Mouse (Mus musculus) neural tube, embryonic 15.5 days (tissue): ENCODE measurements around the gene Adck2. TPM values are rescaled to one million over a fixed set of nuclear protein-coding genes. Genes with fewer than 3 reads are reported as not detected.

Experiments used
- ATAC-seq: fragments of 200-750 bp; cut with Nextera tagmentation; 2 replicates; pipeline ENCODE4 v1.8.0; 2017; ENCODE audit warnings: mild to moderate bottlenecking, moderate TSS enrichment, moderate library complexity; ENCODE audit not compliant: low FRiP score
- H3K27ac ChIP-seq: fragments of 300-500 bp; sonication (generic); replicated peaks from 2 replicates; pipeline ENCODE4 v1.5.1; 2015; ENCODE audit warnings: mild to moderate bottlenecking, inconsistent platforms
- H3K27me3 ChIP-seq: fragments of 300-500 bp; sonication (generic); replicated peaks from 2 replicates; pipeline ENCODE4 v1.6.1; 2015; ENCODE audit warnings: inconsistent platforms
- H3K36me3 ChIP-seq: fragments of 300-500 bp; sonication (generic); 2 replicates; pipeline ENCODE4 v1.6.1; 2015; ENCODE audit warnings: inconsistent platforms
- H3K4me1 ChIP-seq: fragments of 300-500 bp; sonication (generic); 2 replicates; pipeline ENCODE4 v1.6.1; 2015; ENCODE audit warnings: inconsistent platforms
- H3K4me2 ChIP-seq: fragments of 300-500 bp; sonication (generic); 2 replicates; pipeline ENCODE4 v1.6.1; 2015; ENCODE audit warnings: inconsistent platforms, mild to moderate bottlenecking, moderate library complexity
- H3K4me3 ChIP-seq: fragments of 300-500 bp; sonication (generic); replicated peaks from 2 replicates; pipeline ENCODE4 v1.5.1; 2015; ENCODE audit warnings: mild to moderate bottlenecking, inconsistent platforms
- H3K9ac ChIP-seq: fragments of 300-500 bp; sonication (generic); replicated peaks from 2 replicates; pipeline ENCODE4 v1.6.1; 2015; ENCODE audit warnings: mild to moderate bottlenecking, inconsistent platforms
- H3K9me3 ChIP-seq: fragments of 300-500 bp; sonication (generic); replicated peaks from 2 replicates; pipeline ENCODE4 v1.6.1; 2016; ENCODE audit warnings: inconsistent platforms
- WGBS: fragments of 180-500 bp; shearing (Covaris S2); methylation state at CpG from one replicate; pipeline ENCODE4 v1.1.7; 2015; ENCODE audit warnings: mixed read lengths; 5-methylcytosine and 5-hydroxymethylcytosine counted together
- polyA plus RNA-seq: library from polyadenylated mRNA; unstranded; fragments of >200 nt; fragmentation: Nextera tagmentation; extraction: Ambion mirVana; gene quantifications from 2 replicates; pipeline ENCODE4 v1.2.1, GENCODE M21; 2015

Adck2 gene
- polyA plus RNA-seq, result 44.8 and 45.3 TPM in 2 replicates

DNA sequence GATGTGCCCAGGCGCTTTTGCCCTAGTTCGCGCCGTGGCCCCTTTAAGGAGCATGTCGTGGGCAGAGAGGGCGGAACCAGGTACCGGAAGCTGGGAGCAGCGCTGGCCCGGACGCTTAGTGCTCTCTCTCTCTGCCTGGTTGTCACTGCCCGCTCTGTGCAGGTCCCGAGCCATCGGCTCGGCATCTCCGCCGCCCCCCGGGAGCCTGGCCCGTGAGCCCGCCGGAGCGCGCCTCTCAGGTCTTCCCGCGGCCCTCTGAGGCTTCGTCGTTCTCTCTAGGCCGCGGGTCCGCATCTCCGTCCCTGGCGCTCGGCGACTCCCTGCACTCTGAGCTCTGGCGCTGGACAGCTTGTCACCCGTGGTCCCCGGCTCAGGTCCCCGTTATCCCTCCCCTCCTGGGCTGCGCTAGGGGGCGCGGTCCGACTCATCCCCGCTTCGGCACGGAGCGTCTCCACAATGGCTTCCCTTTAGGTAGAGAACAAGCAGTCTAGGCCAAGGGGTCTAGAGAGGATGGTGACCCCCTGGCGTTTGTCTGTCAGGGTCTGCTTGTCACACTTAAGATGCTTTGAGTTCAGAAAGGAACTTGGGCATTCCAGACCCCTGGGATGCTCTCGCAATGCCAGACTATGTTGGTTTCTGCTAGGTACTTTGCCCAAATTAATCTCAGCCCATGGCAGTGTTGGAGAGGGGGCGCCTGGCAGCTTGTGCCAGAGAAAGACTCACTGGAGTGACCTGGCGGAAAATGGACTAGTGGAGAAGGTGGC lies at the start of gene Adck2:
Gene Adck2 (plus strand): TSS at position 83 of the 764 bp plus-strand sequence.
- peak within 1 kb of the TSS; percentile 93 for H3K27ac ChIP-seq
- peak within 1 kb of the TSS; percentile 81 for H3K9ac ChIP-seq
- peaks cover 17% of the 10 kb centered on the region for H3K36me3 ChIP-seq
- WGBS, result under 1% methylated on average over 49 of the region's 49 CpGs
- peaks cover 16% of the 10 kb centered on the region for H3K4me1 ChIP-seq
- no peaks in the 10 kb centered on the region for H3K27me3 ChIP-seq
- H3K4me3 ChIP-seq, result peak within 1 kb of the TSS; percentile 88
- peak; percentile 96 for ATAC-seq
- H3K4me2 ChIP-seq, result peak within 1 kb of the TSS; percentile 86
- no peaks in the 10 kb centered on the region for H3K9me3 ChIP-seq

DNA sequence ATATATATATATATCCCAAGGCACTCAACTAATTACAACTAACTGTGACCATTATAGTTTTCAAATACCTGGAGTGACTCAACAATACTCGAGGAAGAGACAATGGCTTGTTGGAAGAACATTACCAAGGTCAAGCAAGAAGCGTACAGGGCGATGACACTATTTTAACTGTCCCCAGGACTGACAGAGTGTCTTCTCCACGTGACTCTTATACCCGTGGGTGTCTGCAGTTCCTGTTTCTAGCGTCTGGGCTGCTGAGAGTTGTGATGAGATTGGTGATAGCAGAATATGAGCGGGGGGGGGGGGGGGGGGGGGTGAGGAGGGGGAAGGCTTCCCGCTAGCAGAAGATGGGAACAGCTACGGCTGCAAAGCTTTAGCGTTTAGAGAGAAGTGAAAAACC lies 46.9 kb upstream of the Adck2 start:
- Histone ChIP-seq H3K36me3 (peaks cover 16% of the 10 kb centered on the region), H3K27me3 (no peaks in the 10 kb centered on the region), H3K4me3 (no peak overlapping the region), H3K4me1 (peaks cover 26% of the 10 kb centered on the region), H3K4me2 (no peak overlapping the region), H3K27ac (peak overlapping the region; percentile 81; the same call in 1 of the 2 replicates), H3K9me3 (no peaks in the 10 kb centered on the region), H3K9ac (no peak overlapping the region)
- WGBS, result 72% methylated on average over 9 of the region's 10 CpGs
- no peak for ATAC-seq

GRCm38 (mm10) chr6:39527337-39527784 lies 46.3 kb upstream of the Adck2 start:
- H3K9ac ChIP-seq, result no peak overlapping the region
- no peak overlapping the region for H3K4me2 ChIP-seq
- H3K27me3 ChIP-seq, result no peaks in the 10 kb centered on the region
- ATAC-seq, result no peak
- WGBS, result 80% methylated on average over 7 of the region's 7 CpGs
- H3K4me3 ChIP-seq, result no peak overlapping the region
- H3K36me3 ChIP-seq, result peaks cover 10% of the 10 kb centered on the region
- H3K27ac ChIP-seq, result peak overlapping the region; percentile 81
- H3K4me1 ChIP-seq, result peaks cover 26% of the 10 kb centered on the region
- no peaks in the 10 kb centered on the region for H3K9me3 ChIP-seq

- Histone ChIP-seq H3K27ac (peak overlapping the region; percentile 81), H3K4me2 (0 out of 2 replicates have a peak overlapping the region, but pooled peaks have one; percentile 1), H3K9me3 (no peaks in the 10 kb centered on the region), H3K27me3 (no peaks in the 10 kb centered on the region), H3K36me3 (peaks cover 6% of the 10 kb centered on the region; the same call in 1 of the 2 replicates), H3K9ac (no peak overlapping the region), H3K4me1 (peaks cover 26% of the 10 kb centered on the region), H3K4me3 (no peak overlapping the region)
- peak; percentile 46; the same call in 1 of the 2 replicates for ATAC-seq
- 27% methylated on average over 4 of the region's 4 CpGs for WGBS
Observed at GRCm38 (mm10) chr6:39527811-39528210, 45.9 kb upstream of the Adck2 start.

GRCm38 (mm10) chr6:39528671-39529535 lies 44.8 kb upstream of the Adck2 start:
- Histone ChIP-seq H3K4me3 (no peak overlapping the region), H3K4me1 (peaks cover 26% of the 10 kb centered on the region), H3K27ac (peak overlapping the region; percentile 81), H3K9ac (no peak overlapping the region), H3K36me3 (no peaks in the 10 kb centered on the region; the same call in 1 of the 2 replicates), H3K9me3 (no peaks in the 10 kb centered on the region), H3K27me3 (no peaks in the 10 kb centered on the region), H3K4me2 (peak overlapping the region; percentile 30; the same call in 1 of the 2 replicates)
- peak; percentile 87 for ATAC-seq
- 35% methylated on average over 12 of the region's 12 CpGs for WGBS

DNA sequence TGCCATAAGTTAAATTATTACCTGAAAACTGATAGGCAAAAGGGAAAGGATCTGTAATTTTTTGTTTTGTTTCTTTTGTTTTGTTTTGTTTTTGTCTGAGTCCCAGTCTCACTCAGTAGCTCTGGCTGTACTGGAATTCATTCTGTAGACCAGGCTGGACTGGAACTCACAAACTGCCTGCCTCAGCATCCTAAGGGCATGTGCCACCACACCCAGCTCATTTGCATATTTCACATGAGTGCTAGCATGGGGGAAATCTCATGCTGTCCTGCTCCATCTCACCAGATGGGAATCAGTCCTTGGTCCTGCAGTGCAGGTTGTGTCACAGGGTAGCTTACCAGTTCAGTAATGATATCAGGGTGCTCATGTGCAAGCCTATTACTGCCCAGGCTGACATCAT lies 38.7 kb upstream of the Adck2 start:
- no peak overlapping the region for H3K4me3 ChIP-seq
- H3K4me1 ChIP-seq, result peaks cover 19% of the 10 kb centered on the region
- no peak overlapping the region for H3K9ac ChIP-seq
- H3K4me2 ChIP-seq, result no peak overlapping the region
- H3K36me3 ChIP-seq, result no peaks in the 10 kb centered on the region
- H3K9me3 ChIP-seq, result no peaks in the 10 kb centered on the region
- no peaks in the 10 kb centered on the region for H3K27me3 ChIP-seq
- no peak for ATAC-seq
- H3K27ac ChIP-seq, result no peak overlapping the region

GRCm38 (mm10) chr6:39536621-39537020 lies 37.1 kb upstream of the Adck2 start:
- Histone ChIP-seq H3K9ac (no peak overlapping the region), H3K36me3 (no peaks in the 10 kb centered on the region), H3K27ac (no peak overlapping the region), H3K4me1 (peaks cover 28% of the 10 kb centered on the region), H3K4me2 (no peak overlapping the region), H3K4me3 (no peak overlapping the region), H3K27me3 (no peaks in the 10 kb centered on the region), H3K9me3 (no peaks in the 10 kb centered on the region)
- no peak for ATAC-seq
- 70% methylated on average over 1 of the region's 1 CpGs for WGBS

GRCm38 (mm10) chr6:39537276-39537675 lies 36.4 kb upstream of the Adck2 start:
- no peak overlapping the region for H3K27ac ChIP-seq
- ATAC-seq, result no peak
- no peaks in the 10 kb centered on the region for H3K9me3 ChIP-seq
- peaks cover 29% of the 10 kb centered on the region for H3K4me1 ChIP-seq
- no peak overlapping the region for H3K9ac ChIP-seq
- H3K36me3 ChIP-seq, result no peaks in the 10 kb centered on the region
- WGBS, result 93% methylated on average over 5 of the region's 5 CpGs
- no peak overlapping the region for H3K4me2 ChIP-seq
- no peak overlapping the region for H3K4me3 ChIP-seq
- no peaks in the 10 kb centered on the region for H3K27me3 ChIP-seq

DNA sequence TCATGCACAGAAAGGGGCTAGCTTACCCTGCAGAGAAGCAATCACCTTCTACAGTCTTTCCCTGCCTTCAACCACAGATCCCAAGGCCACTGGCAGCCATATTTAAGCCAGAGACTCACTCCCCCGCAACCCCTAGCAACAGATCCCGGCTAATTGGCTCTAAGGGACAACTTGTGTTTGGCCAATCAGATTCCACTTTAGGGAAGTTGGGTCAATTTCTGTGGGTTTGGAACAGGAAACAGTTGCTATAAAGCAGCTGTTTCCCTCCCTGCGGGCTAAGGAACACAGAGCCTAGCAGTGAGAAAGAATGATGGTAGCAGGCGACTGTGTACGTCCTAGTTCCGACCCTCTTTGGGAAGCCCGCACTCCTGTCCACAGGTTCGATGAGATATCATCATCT lies 35.4 kb upstream of the Adck2 start:
- Histone ChIP-seq H3K4me2 (no peak overlapping the region), H3K4me1 (peaks cover 38% of the 10 kb centered on the region), H3K27ac (no peak overlapping the region), H3K36me3 (no peaks in the 10 kb centered on the region), H3K27me3 (no peaks in the 10 kb centered on the region), H3K9me3 (no peaks in the 10 kb centered on the region), H3K9ac (no peak overlapping the region), H3K4me3 (no peak overlapping the region)
- no peak for ATAC-seq
- WGBS, result 69% methylated on average over 8 of the region's 8 CpGs

GRCm38 (mm10) chr6:39539679-39540155 lies 34.0 kb upstream of the Adck2 start:
- no peaks in the 10 kb centered on the region for H3K27me3 ChIP-seq
- no peaks in the 10 kb centered on the region for H3K9me3 ChIP-seq
- peak overlapping the region; percentile 44 for H3K4me2 ChIP-seq
- H3K27ac ChIP-seq, result peak overlapping the region; percentile 72
- ATAC-seq, result peak; percentile 46
- no peaks in the 10 kb centered on the region for H3K36me3 ChIP-seq
- H3K4me3 ChIP-seq, result no peak overlapping the region
- peaks cover 53% of the 10 kb centered on the region for H3K4me1 ChIP-seq
- WGBS, result 13% methylated on average over 7 of the region's 7 CpGs
- no peak overlapping the region for H3K9ac ChIP-seq

DNA sequence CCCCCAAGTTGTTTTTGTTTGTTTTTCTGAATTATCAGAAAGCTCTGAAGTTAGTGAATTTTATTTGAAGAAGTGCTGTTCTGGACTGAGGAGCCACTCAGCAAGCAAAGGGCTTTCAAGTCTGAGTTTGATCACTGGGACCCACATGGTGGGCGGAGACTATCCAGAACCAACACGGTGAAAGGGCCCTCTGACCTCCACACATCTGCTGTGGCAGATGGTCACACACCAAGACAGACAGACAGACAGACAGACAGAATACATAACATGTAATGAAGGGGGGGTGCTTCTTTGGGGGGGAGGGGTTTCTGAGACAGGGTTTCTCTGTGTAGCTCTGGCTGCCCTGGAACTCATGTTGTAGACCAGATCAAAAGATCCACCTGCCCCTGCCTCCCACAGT lies 33.1 kb upstream of the Adck2 start:
- peak overlapping the region; percentile 72 for H3K27ac ChIP-seq

More for the DNA sequence above, 33.1 kb upstream of the Adck2 start:
- H3K36me3 ChIP-seq, result no peaks in the 10 kb centered on the region
- no peaks in the 10 kb centered on the region for H3K27me3 ChIP-seq
- H3K9me3 ChIP-seq, result no peaks in the 10 kb centered on the region
- H3K4me1 ChIP-seq, result peaks cover 59% of the 10 kb centered on the region
- ATAC-seq, result no peak
- WGBS, result 43% methylated on average over 2 of the region's 2 CpGs
- H3K4me2 ChIP-seq, result no peak overlapping the region
- H3K9ac ChIP-seq, result no peak overlapping the region
- H3K4me3 ChIP-seq, result no peak overlapping the region
